Mouse (Mus musculus): ENCODE data around the gene Ifnlr1.

- no peak for TF ChIP-seq CTCF (IDR thresholded peaks at IDR 0.05; ENCODE audit: low read depth)
- TF ChIP-seq EP300 (IDR thresholded peaks at IDR 0.05; ENCODE audit: low read depth) = no peak
Observed at GRCm38 (mm10) chr4:135726416-135726815, 40.3 kb downstream of the Ifnlr1 start.
